Mouse (Mus musculus) liver, embryonic 12.5 days (tissue): ENCODE results near the gene Olfr551. TPM values are rescaled to one million over a fixed set of nuclear protein-coding genes. Genes with fewer than 3 reads are reported as not detected.
A peak's percentile ranks its signal among the peaks of the same experiment; 100 is the strongest.

Experiments
- ATAC-seq: fragments of 200-750 bp; cut with Nextera tagmentation; 2 replicates; pipeline ENCODE4 v1.8.0; 2017; ENCODE audit warnings: moderate number of reproducible peaks, mild to moderate bottlenecking, moderate library complexity
- H3K27ac ChIP-seq: fragments of 300-500 bp; sonication (generic); 2 replicates; pipeline ENCODE4 v1.5.1; 2016; ENCODE audit warnings: mild to moderate bottlenecking
- H3K27me3 ChIP-seq: fragments of 300-500 bp; sonication (generic); replicated peaks from 2 replicates; pipeline ENCODE4 v1.6.1; 2016; ENCODE audit warnings: mild to moderate bottlenecking, moderate library complexity
- H3K36me3 ChIP-seq: fragments of 300-500 bp; sonication (generic); 2 replicates; pipeline ENCODE4 v1.6.1; 2016; ENCODE audit warnings: mild to moderate bottlenecking, moderate library complexity
- H3K4me1 ChIP-seq: fragments of 300-500 bp; sonication (generic); 2 replicates; pipeline ENCODE4 v1.6.1; 2016
- H3K4me2 ChIP-seq: fragments of 300-500 bp; sonication (generic); 2 replicates; pipeline ENCODE4 v1.6.1; 2016; ENCODE audit warnings: mild to moderate bottlenecking, moderate library complexity
- H3K4me3 ChIP-seq: fragments of 300-500 bp; sonication (generic); 2 replicates; pipeline ENCODE4 v1.5.1; 2016; ENCODE audit warnings: mild to moderate bottlenecking, moderate library complexity
- H3K9ac ChIP-seq: fragments of 300-500 bp; sonication (generic); 2 replicates; pipeline ENCODE4 v1.6.1; 2016; ENCODE audit warnings: mild to moderate bottlenecking, moderate library complexity
- H3K9me3 ChIP-seq: fragments of 300-500 bp; sonication (generic); replicated peaks from 2 replicates; pipeline ENCODE4 v1.6.1; 2016; ENCODE audit warnings: mild to moderate bottlenecking, moderate library complexity
- WGBS: fragments of 180-500 bp; shearing (Covaris S2); methylation state at CpG from one replicate; pipeline ENCODE4 v1.1.7; 2016; ENCODE audit not compliant: insufficient replicate concordance; 5-methylcytosine and 5-hydroxymethylcytosine counted together
- polyA plus RNA-seq: library from polyadenylated mRNA; unstranded; fragments of >200 nt; fragmentation: Nextera tagmentation; extraction: Ambion mirVana; gene quantifications from 2 replicates; pipeline ENCODE4 v1.2.1, GENCODE M21; 2016

The Olfr551 gene
- polyA plus RNA-seq, 1 experiment from 2014 or later = not detected

- peak; percentile 100 for ATAC-seq
- H3K9ac ChIP-seq = peak within 1 kb of the TSS; percentile 79
- H3K36me3 ChIP-seq = peaks cover 21% of the 10 kb centered on the region
- no peaks in the 10 kb centered on the region for H3K9me3 ChIP-seq
- H3K4me1 ChIP-seq = peaks cover 19% of the 10 kb centered on the region
- H3K4me2 ChIP-seq = peak within 1 kb of the TSS; percentile 91
- peak within 1 kb of the TSS; percentile 63 for H3K27ac ChIP-seq
- peak within 1 kb of the TSS; percentile 76 for H3K4me3 ChIP-seq
- 8% methylated on average over 10 of the region's 10 CpGs for WGBS
- H3K27me3 ChIP-seq = no peaks in the 10 kb centered on the region
Measured at GRCm38 (mm10) chr7:102564999-102565997, 26.4 kb downstream of the Olfr551 start, which contains the start of gene Trim21. Gene Trim21, minus strand, starts transcription at chr7:102565486.

- no peak overlapping the region for H3K4me2 ChIP-seq
- H3K4me1 ChIP-seq = no peaks in the 10 kb centered on the region
- no peak overlapping the region for H3K27ac ChIP-seq
- no peaks in the 10 kb centered on the region for H3K27me3 ChIP-seq
- no peaks in the 10 kb centered on the region for H3K36me3 ChIP-seq
- H3K9ac ChIP-seq = no peak overlapping the region
- H3K9me3 ChIP-seq = no peaks in the 10 kb centered on the region
- no peak for ATAC-seq
- H3K4me3 ChIP-seq = no peak overlapping the region
- WGBS = 55% methylated on average over 3 of the region's 3 CpGs
Measured at GRCm38 (mm10) chr7:102553279-102553678, 38.4 kb downstream of the Olfr551 start.

- no peaks in the 10 kb centered on the region for H3K9me3 ChIP-seq
- H3K9ac ChIP-seq = no peak within 1 kb of the TSS
- no peaks in the 10 kb centered on the region for H3K36me3 ChIP-seq
- H3K27ac ChIP-seq = no peak within 1 kb of the TSS
- H3K4me2 ChIP-seq = no peak within 1 kb of the TSS
- ATAC-seq = no peak
- H3K4me1 ChIP-seq = no peaks in the 10 kb centered on the region
- 70% methylated on average over 3 of the region's 3 CpGs for WGBS
- no peaks in the 10 kb centered on the region; the same call in 1 of the 2 replicates for H3K27me3 ChIP-seq
- no peak within 1 kb of the TSS for H3K4me3 ChIP-seq
Measured at GRCm38 (mm10) chr7:102549570-102549969, 42.1 kb downstream of the Olfr551 start, which contains the start of gene Olfr549. Gene Olfr549, plus strand, starts transcription at chr7:102549870.

- 36% methylated on average over 3 of the region's 3 CpGs for whole genome bisulfite sequencing
- Histone ChIP-seq H3K9ac (no peak overlapping the region), H3K36me3 (no peaks in the 10 kb centered on the region), H3K4me3 (no peak overlapping the region), H3K27me3 (no peaks in the 10 kb centered on the region; the same call in 1 of the 2 replicates), H3K4me2 (no peak overlapping the region), H3K27ac (no peak overlapping the region), H3K4me1 (no peaks in the 10 kb centered on the region), H3K9me3 (no peaks in the 10 kb centered on the region)
- no peak for ATAC-seq
Measured at GRCm38 (mm10) chr7:102541251-102541650, 50.4 kb downstream of the Olfr551 start.

- no peaks in the 10 kb centered on the region for H3K9me3 ChIP-seq
- H3K36me3 ChIP-seq = no peaks in the 10 kb centered on the region
- no peak within 1 kb of the TSS for H3K9ac ChIP-seq
- no peaks in the 10 kb centered on the region for H3K4me1 ChIP-seq
- H3K27me3 ChIP-seq = no peaks in the 10 kb centered on the region
- no peak for ATAC-seq
- no peak within 1 kb of the TSS for H3K4me3 ChIP-seq
- no peak within 1 kb of the TSS for H3K4me2 ChIP-seq
- H3K27ac ChIP-seq = no peak within 1 kb of the TSS
- WGBS = 72% methylated on average over 2 of the region's 2 CpGs
Measured at GRCm38 (mm10) chr7:102540596-102540995, 51.1 kb downstream of the Olfr551 start, which contains the start of gene Olfr548-ps1. Gene Olfr548-ps1, plus strand, starts transcription at chr7:102540896.

- Histone ChIP-seq H3K27ac (no peak within 1 kb of the TSS), H3K9me3 (no peaks in the 10 kb centered on the region), H3K4me1 (no peaks in the 10 kb centered on the region), H3K9ac (no peak within 1 kb of the TSS), H3K36me3 (no peaks in the 10 kb centered on the region), H3K4me3 (no peak within 1 kb of the TSS), H3K27me3 (no peaks in the 10 kb centered on the region), H3K4me2 (no peak within 1 kb of the TSS)
- no peak for ATAC-seq
- WGBS = 63% methylated on average over 1 of the region's 1 CpGs
Measured at GRCm38 (mm10) chr7:102534449-102534848, 57.2 kb downstream of the Olfr551 start, which contains the start of gene Olfr547. Gene Olfr547, plus strand, starts transcription at chr7:102534749.

Other genes starting within 250 kb of the Olfr551 start
- 254 and 266 TPM in 2 replicates for gene Rrm1, start 150.2 kb downstream of the Olfr551 start, polyA plus RNA-seq
- gene Olfr543, start 110.2 kb downstream of the Olfr551 start, polyA plus RNA-seq = 0.33 and 0.41 TPM in 2 replicates
- 0.04 and 0.19 TPM in 2 replicates for gene Olfr544, start 103.6 kb downstream of the Olfr551 start, polyA plus RNA-seq
- gene Olfr545, start 92.3 kb downstream of the Olfr551 start, polyA plus RNA-seq = not detected in 2 replicates
- not detected in 2 replicates for gene Olfr547, start 57.1 kb downstream of the Olfr551 start, polyA plus RNA-seq
- gene Olfr548-ps1, start 51.0 kb downstream of the Olfr551 start, polyA plus RNA-seq = not detected in 2 replicates
- not detected in 2 replicates for gene Olfr549, start 42.0 kb downstream of the Olfr551 start, polyA plus RNA-seq
- gene Trim21, start 26.4 kb downstream of the Olfr551 start, polyA plus RNA-seq = 0.49 and 0.62 TPM in 2 replicates
- gene Olfr550, start 20.4 kb downstream of the Olfr551 start, polyA plus RNA-seq = not detected in 2 replicates
- not detected in 2 replicates for gene Olfr552, start 5.9 kb upstream of the Olfr551 start, polyA plus RNA-seq
- not detected in 2 replicates for gene Olfr553, start 26.3 kb upstream of the Olfr551 start, polyA plus RNA-seq
- gene Olfr554, start 46.5 kb upstream of the Olfr551 start, polyA plus RNA-seq = not detected in 2 replicates
- gene Olfr555, start 66.9 kb upstream of the Olfr551 start, polyA plus RNA-seq = not detected in 2 replicates
- gene Olfr556, start 73.0 kb upstream of the Olfr551 start, polyA plus RNA-seq = not detected in 2 replicates
- gene Trim68, start 95.4 kb upstream of the Olfr551 start, polyA plus RNA-seq = 2.2 and 2.7 TPM in 2 replicates
- not detected in 2 replicates for gene Olfr557, start 104.0 kb upstream of the Olfr551 start, polyA plus RNA-seq
- not detected in 2 replicates for gene Olfr558, start 110.3 kb upstream of the Olfr551 start, polyA plus RNA-seq
- gene Olfr33, start 127.2 kb upstream of the Olfr551 start, polyA plus RNA-seq = not detected in 2 replicates
- not detected in 2 replicates for gene Olfr559, start 135.6 kb upstream of the Olfr551 start, polyA plus RNA-seq
- not detected in 2 replicates for gene Olfr560, start 167.5 kb upstream of the Olfr551 start, polyA plus RNA-seq
- not detected in 2 replicates for gene Olfr78, start 167.6 kb upstream of the Olfr551 start, polyA plus RNA-seq
- gene Olfr561, start 179.3 kb upstream of the Olfr551 start, polyA plus RNA-seq = not detected in 2 replicates
- not detected in 2 replicates for gene Olfr564, start 211.6 kb upstream of the Olfr551 start, polyA plus RNA-seq